Mouse (Mus musculus): ENCODE results near the gene Tex38. TPM values are rescaled to one million over a fixed set of nuclear protein-coding genes. Genes with fewer than 3 reads are reported as not detected.
A peak's percentile ranks its signal among the peaks of the same experiment; 100 is the strongest.

Gene Tex38
- total RNA-seq (2021), result 1 to 10 TPM; 2.4 to 3.2 TPM
- long read RNA-seq, experiment 1, partial matches to known transcripts, result 0 of 1 reads
- long read RNA-seq, experiment 1, other reads (novel, unspliced or antisense), result 1 of 1 reads
- long read RNA-seq, experiment 2, partial matches to known transcripts, result 0 of 3 reads
- long read RNA-seq, experiment 2, other reads (novel, unspliced or antisense), result 3 of 3 reads

DNA sequence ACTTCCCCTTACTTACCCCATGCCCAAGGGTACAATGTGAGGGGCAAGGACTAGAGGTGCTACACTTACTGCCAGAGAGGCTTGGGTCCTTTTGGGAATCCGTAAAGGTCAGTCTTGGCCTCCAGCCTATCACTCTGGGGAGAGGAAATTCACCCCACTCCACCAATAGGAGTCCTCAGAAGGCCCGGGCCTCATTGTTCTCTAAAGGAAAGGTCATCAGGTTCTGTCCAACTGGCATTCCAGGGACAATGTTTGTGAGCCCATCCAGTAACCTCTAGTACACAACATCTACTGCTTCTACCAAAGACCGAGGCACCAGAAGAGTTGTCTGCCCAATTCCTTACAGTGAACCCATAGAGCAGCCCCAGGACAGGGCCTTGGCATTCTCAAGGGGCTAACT lies at the start of gene Tex38:
Tex38 (minus strand) TSS at position 101 of the 400 bp plus-strand sequence.
- DNase-seq, result no peak

DNA sequence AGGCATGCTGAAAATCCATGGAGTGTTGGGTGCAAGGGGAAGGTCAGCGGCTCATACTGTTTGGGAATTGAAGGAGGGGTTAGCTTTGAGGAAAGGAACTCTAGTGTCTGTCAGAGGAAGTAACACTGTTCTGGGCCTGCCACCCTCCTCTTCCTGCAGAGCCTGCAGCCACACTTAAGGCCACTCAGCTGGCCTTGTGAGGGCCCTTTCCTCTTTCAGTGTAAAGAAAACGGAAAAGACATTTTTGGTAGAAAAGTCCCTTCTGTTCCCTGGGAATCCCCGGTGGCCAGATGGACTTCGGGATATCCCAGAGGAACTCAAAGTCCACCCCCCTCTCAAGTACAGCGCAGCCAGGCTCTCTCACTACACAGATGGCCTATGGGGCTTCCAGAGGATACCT lies 49.7 kb upstream of the Tex38 start:
- no peak for DNase-seq

DNA sequence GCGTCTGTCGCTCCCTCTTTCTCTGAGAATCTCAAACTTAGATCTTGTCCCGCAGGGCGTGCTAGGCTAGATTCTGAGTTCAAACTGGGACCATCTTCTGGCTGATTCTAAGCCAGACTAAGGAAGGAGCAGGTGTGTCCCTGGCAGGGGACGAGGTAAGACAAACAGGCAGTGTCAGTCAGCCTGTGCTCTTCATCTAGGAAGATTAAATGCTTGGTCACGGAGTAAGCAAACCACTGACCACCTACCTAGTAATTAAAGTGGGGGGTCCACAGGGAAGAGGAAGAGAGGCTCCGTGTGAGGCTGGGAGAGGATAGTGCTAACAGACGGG lies 47.7 kb upstream of the Tex38 start:
- no peak for DNase-seq

DNA sequence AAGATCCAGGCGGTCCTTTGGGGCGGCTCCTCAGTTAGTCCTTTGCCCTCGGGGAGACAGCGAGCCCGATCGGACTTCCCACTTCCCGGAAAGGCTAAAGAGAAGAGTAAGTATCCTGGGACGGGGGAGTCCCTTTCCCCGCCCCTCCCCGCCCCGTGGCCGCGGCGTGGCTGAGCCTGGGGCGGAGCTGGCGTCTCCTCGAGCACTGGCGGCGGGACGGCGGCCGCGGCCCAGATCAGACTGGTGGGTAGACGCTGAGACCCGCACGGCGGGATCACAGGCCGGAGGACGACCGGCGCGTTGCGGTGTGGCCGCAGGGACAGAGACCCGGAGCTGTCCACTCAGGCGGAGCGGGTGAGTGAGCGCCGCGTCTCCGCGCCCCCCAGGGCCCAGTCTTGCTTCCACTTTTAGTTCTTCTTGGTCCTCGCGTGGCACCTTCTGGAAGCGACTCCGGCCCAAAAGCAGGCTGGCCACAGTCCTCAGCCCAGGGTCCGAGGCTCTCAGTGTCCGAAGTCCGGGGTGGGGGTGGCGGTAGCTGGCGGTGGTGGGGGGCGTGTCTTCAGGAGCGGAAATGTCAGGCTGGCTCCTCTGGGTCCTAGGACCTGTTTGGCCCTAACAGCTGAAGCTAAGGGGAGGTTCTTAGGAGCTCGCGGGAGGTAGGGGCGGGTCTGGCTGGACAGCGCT lies 47.2 kb upstream of the Tex38 start, which contains the start of gene Mob3c:
Mob3c (plus strand) TSS at position 205 of the 684 bp plus-strand sequence.
- DNase-seq, result peak; percentile 91 to 95

DNA sequence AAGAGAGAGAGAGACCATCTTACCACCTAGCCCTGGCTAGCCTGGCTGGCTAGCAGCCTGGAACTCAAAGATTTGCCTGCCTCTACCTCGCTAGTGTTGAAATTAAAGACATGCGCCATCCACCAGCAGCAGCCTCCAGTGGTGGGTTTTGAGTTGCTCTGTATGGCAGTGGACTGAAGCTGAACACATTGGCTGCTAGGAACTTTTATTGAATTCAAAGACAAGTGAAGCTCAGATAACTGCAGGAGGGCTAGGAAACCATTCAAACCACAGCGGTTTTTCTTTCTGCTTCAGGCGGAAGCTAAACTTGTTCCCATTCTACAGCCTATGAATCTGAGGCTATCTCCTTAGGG lies 46.7 kb upstream of the Tex38 start:
- no peak for DNase-seq

DNA sequence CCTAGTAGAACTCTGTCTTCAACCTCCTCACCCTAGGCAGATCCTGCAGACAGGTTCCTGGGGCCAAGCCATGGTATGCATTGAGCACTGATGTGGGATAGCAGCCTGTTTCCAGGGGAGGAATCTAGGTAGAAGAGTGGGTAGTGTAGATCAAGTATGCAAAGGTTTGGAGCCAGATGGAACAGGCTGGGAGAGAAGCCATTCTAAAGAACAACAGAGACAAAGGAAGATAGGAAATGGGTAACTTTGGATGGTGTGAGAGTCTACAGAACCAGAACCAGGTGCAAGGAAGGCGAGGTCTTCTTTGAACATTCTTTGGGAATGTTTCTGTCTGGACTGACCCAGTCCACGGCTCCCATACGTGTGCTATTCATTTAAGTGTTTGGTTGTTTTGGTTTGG lies 46.2 kb upstream of the Tex38 start:
- no peak for DNase-seq

DNA sequence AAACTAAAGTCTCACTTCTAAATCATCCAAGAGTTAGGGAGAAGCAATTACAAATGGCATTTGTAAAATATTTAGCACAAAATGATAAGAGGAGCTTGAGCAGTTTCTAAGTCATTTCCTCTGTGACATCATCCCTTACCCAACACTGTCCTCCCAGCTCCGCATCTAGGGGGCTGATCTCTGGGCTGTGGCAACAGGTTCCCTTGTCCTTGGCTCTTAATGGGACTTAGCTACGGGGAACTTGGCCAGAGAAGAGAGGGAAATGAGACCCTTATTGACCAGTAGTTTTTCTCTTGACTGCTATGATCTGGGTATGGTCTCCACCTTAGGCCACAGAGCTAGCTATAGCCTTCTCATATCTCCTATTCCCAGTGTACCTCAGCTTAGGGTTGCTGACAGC lies 44.5 kb upstream of the Tex38 start:
- no peak for DNase-seq

DNA sequence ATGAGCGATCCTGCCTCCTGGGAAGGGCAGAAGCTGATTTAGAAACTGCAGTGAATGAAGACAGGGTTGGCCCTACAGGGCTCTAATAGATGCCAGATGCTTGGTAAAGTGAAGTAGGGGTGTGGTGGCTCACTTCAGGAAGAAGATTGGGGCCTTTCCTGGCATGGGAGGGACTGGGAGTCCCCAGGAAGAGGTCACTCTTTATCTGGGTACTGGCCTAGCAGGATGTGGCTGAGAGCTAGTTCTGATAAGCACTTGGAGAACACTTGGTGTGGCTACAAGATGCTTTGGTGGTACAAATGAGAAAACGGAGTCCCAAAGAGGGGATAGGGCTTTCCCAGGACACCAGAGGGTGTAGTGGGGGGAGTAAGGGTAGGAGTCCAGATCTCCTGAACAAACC lies 43.4 kb upstream of the Tex38 start:
- DNase-seq, result no peak

DNA sequence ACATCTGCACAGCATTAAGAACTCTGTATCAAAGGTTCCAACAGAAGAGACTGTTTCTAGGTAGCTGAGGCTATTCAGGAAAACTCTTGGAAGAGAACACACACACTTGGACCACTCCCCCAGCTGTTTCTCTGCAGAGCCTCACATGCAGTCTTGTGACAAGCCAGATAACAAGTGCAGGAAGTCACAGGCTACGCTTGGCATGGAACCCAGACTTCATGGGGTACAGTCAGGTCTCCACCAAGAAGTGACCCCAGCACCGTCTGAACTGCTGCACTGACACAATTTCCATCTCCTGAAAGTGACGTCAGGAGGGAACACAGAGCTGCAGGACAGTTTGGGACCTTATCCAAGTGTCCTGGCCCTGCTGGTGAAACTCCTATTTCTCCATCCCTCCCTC lies 41.1 kb upstream of the Tex38 start:
- DNase-seq, result peak in 1 of 2 experiments; percentile 6

DNA sequence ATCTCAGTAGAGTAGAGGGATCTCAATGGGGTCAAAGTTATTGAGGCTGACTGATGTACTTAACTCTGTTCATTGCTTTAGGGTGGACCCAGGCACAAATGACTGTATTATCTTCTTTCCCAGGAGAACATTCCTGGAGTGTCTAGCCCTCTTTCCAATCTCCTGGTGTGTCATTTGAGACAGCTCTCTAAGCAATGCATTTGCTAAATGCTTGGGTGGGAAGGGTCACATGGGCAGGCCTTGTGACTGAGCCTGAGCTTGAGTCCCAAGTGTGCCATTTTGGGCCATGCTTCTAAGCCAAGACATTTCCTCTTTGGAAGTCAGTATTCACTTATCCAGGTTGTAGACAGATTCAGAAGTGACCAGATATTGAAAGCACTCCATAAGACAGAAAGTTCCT lies 40.6 kb upstream of the Tex38 start:
- DNase-seq, result no peak

DNA sequence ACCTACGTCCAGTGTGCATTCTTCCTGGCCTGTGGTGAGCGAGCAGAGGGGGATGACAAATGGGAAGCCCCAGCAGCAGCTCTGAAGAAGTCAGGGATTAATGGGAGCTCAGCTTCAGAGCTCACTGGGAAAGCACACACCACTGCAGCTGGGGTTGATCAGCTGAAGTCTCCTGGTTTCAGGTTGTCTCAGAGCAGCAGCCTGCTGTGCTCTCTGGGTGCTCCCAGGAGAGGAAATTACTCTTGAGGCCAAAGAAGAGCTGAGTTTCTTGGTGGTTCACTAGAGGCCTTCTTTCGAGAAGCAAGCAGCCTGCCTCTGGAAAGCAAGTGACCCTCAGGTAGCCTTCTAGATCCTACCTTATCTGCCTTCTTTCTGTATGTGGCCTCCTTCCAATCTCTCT lies 40.1 kb upstream of the Tex38 start:
- DNase-seq, result no peak

DNA sequence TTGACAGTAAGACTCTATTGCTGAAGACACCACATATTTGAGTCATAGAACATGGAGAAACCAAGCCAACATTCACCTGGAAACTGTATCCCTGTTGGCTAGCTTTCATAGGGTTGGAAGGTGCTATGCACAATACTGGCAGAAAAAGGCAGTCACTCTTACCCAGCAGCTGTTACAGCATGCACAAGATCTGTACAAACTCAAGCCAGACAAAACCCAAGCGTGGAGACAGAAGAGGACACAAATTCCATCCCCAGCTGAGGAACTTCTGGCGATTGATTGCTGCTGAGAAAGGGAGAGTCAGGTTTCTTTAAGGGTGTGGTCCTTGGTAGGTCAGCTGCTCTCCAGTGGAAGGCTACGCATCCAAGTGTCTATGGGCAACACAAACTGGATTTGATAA lies 39.4 kb upstream of the Tex38 start:
- DNase-seq, result no peak

DNA sequence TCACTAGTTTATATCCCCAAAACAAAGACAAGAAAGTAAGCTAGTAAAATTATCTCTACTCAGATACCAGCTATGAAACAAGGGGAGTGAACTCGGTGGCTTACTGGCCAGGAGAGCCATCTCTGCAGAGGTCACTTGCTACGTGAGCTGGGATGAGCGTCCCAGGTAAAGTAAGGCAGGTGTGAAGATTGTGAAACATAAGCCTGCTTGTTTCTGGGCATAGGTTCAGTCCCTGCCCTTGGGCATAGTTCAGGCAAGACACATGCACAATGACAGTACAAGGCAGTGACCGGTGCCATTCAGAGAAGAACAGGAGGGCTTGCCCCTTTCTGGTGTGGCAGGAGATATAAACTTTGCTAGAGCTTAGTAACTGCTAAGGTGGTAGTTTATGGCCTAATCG lies 34.8 kb upstream of the Tex38 start:
- no peak for DNase-seq

DNA sequence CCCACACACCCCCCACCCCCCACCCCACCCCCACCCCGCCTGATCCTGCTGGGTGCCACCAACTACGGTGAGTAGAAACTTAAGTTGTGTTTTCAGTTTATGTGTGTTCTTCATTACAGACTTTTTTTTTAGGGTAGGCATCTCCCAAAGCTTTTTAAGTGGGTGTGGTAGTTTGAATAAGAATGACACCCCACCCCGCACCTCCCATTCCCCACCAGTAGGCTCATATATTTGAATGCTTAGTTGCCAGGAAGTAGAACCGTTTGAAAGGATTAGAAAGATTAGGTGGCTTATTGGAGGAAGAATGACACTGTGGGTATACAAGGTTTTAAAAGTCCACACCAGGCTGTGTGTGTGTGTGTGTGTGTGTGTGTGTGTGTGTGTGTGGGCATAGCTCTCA lies 31.5 kb upstream of the Tex38 start:
- DNase-seq, result no peak

DNA sequence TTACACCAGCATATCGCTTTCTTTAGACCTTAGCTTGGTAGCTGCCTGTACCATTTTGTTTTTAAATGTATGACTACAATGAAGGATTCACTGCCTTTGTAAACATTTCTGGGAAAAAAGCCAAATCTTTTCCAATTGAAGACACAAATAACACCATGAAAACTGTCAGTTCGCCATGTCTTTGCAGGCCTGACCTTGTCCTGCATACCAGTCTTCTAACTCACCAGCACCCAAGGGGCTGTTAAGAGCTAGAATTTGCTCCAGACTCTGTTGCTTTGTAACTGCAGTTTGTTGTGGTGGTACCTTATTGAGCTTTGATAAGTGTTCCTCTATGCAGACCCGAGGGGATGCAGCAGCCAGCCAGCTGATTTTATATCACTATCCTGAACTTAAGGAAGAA lies 19.2 kb upstream of the Tex38 start:
- DNase-seq, result peak; percentile 52 to 65

DNA sequence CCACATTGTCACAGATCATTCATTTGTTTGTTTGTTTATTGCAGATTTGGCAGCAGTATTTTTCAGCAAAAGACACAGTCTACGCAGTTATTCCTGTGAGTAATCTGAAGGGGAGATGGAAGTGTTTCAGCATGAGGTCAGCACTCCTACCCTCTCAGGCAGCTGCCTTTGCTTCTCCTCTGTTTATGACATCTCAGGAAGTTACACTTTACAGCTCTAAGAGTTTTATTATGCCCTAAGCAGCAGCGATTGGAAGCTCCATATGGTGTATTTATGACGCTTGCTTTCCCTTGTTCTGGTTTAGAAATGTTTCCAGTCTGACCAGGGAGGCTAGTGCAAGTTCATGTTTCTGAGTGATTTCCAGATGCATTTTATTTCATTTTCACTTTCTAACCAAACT lies 14.5 kb upstream of the Tex38 start:
- no peak for DNase-seq

DNA sequence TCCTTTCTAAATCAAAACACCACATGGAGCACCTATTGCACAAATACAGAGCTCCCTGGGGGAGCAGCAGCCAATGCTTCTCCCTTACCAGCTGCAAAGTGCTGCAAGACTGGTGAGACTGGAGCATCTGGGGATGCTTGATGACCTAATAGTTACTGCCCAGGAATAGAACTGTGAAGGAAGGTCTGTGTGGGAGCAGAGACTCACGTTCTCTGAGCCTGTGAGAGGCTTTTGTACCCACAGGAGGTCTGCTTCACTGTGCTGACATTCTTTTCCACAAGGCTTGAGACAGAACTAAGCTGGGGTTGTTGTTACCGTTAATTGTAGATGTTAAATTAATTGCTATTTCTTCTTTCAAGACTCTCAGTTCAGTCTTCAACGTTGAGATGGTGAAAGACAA lies 10.0 kb upstream of the Tex38 start:
- no peak for DNase-seq

DNA sequence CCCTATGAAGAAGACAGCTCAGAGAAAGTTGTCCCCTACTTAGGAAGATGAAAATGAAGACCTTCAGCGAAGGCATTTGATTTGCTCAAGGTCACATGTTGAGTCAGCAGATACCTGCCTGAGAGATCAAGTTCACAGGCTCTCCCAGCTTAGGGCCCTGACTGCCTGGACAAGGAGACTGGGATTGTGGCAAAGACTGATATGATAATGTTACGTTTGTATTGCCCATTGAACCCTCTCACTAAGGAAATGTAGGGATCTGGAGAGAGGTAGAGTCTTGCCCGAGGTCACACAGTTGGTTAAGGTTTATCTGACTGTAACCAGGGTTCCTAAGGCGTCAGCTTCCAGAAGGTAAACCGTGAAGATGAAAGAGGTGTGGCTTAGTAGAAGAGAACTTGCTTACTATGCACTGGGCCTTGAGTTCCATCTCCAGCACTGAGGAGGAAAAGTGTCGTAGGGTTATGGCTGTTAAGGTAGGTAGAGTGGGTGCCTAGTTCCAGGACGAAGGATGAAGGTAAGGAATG lies 4.8 kb upstream of the Tex38 start:
- peak in 1 of 2 experiments; percentile 30 for DNase-seq

DNA sequence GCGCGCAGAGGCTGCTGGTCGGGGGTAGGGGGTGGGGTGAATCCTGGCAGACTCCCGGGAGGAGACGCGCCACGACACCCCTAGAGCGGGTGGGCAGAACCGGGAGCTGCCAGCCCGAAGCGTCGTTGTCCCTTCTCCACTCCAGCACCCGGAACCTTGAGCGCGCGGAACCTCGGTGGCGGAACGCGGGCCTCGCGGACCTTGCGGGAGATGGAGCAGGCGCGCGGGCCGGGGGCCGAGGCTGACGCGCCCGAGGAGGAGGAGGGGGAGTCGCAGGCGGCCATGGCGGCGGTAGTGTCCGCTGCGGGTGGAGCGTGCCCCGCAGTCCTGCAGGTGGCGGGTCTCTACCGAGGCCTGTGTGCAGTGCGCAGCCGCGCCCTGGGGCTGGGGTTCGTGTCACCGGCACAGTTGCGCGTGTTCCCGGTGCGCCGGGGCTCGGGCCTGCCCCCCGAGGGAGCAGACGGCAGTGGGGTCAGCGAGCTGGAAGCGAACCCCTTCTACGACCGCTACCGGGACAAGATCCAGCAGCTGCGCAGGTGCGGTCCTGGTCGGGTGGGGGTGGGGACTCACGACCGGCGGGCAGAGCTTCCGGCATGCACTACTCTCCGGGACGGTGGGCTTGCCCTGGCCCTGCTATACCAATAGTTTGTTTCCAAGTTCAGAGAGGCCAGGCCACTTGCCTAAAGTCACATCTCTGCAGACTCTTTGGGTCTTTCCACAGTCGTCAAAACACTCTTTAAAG lies 4.1 kb upstream of the Tex38 start, which contains the start of gene Atpaf1:
Atpaf1 (plus strand) TSS at position 44 of the 742 bp plus-strand sequence.
- DNase-seq, result peak; percentile 82 to 84

DNA sequence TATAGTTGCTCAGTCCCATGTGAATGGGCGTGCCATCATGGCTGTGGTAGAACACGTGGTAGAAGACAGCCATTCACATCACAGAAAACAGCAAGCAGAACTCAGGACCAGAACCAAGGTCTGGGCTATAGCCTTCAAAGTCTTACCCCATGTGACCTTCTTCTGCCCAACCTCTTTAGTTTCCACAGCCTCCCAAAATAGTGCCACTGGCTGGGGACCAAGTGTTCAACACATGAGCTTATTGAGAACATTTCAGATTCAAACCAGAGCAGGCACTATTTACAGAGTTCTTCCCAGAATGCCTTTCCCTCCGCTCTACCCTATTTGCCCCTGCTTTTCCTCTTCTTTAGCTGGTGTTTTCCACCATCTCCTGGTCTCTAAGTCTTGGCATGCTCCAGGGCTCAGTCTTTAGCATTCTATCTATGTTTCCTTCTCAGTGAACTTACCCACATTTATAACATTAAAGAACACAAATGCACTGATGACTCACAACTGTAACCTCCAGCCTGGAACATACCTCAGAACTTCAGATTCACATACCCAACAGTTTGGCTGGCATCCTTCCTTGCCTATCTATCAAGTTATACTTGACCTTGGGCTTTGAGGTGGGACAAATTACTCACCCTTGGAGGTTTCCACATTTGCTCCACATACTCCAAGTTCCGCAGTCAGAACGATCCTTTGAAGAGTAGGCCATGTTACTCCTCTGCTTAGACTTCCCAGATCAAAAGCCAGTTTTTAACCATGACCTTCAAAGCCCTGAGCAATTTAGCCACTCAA lies 1.4 kb upstream of the Tex38 start:
- DNase-seq, result peak; percentile 36 to 59

DNA sequence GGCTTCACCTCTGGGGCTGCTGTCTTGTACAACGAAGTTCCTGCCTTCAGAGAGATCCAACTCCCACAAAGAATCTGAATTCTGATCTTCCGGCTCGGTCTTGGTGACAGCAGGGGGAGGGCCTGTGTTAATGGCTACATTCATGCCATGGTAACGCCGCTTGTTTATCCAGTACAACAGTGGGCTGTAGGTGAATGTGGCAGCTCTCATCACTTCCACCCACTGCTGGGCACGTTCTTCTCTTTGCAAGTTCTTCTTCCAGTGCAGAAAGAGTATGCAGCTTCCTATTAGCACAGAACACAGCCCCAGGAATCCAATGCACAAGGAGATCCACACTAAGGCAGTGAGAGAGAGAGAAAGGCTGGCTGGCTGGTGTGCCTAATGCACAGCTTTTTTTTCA lies 549 bp downstream of the Tex38 start:
- DNase-seq, result no peak

DNA sequence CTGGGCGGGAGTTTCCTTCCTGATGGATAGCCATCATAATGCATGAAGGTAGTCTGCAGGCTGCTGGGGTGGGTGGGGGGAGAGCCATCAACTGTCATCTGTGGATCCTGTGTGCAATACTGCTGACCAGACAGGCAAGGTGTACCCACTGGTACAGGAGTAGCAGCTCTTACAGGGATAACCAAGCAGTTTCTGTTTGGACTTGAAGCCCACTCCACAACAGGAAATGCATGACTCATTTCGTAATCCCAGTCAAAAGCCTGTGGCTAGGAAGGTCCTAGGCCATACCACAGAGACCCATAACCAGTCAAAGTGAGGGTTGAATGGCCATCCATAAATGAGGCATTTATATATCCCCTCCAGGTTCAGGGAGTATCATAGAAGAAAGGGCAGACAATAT lies 3.2 kb downstream of the Tex38 start:
- no peak for DNase-seq

DNA sequence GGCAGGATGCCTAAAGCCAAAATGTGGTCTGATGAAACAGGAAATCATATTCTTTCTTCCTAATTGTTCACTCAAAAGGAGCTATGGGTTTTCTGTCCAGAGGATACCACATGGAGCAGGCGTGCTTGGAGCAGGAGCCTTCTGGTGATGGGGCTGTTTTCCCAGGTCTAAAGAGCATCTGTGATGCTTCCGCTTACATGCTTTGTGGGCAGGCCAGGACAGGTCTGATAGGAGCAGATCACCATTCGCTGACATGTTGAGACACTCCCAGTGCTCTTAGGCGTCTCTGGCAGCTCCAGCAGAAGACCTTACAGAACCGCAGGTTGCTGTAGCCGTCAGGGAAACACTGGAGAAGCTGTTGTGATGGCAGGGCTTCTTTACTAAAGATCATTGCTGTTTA lies 5.8 kb downstream of the Tex38 start:
- no peak for DNase-seq

Data from adrenal gland, postnatal 36 days (tissue).